Mouse (Mus musculus) spleen, embryonic (tissue): ENCODE measurements around the gene Map7d2.
"Not testable (repeated sequence)": the region's sequence is repeated elsewhere in the genome, so short reads cannot be mapped to it uniquely, and the experiment has no call there.

Experiments
- CTCF ChIA-PET: fragments of 350-600 bp; sonication (Branson Sonifier 250); formaldehyde crosslinking; loops from one replicate; lab custom pipeline; 2022; lab: Charles Lee

The Map7d2 gene

GRCm38 (mm10) chrX:159414130-159414828, at the start of gene Map7d2:
Gene Map7d2, plus strand, starts transcription at chrX:159414572.
- CTCF ChIA-PET = no interaction called here

- CTCF ChIA-PET = no interaction called here
These were observed 42.3 kb upstream of the Map7d2 start, which contains the start of gene Eif1ax for GRCm38 (mm10) chrX:159371831-159372752. Gene Eif1ax, plus strand, starts transcription at chrX:159372178.

GRCm38 (mm10) chrX:159372753-159373144, 41.6 kb upstream of the Map7d2 start:
- CTCF ChIA-PET = interaction anchor here (0.7 kb wide), 1 partner anchor 16 kb away, joined by 3 read pairs; no protein-coding TSS in a partner anchor

- CTCF ChIA-PET = no interaction called here
These were observed 27.3 kb upstream of the Map7d2 start for GRCm38 (mm10) chrX:159387105-159387504.

GRCm38 (mm10) chrX:159388953-159389352, 25.4 kb upstream of the Map7d2 start:
- CTCF ChIA-PET = no interaction called here

- CTCF ChIA-PET = no interaction called here
These were observed 23.9 kb upstream of the Map7d2 start for GRCm38 (mm10) chrX:159390347-159390962.

GRCm38 (mm10) chrX:159391239-159391638, 23.1 kb upstream of the Map7d2 start:
- CTCF ChIA-PET = no interaction called here

- CTCF ChIA-PET = no interaction called here
These were observed 5.1 kb upstream of the Map7d2 start for GRCm38 (mm10) chrX:159409253-159409652.

- CTCF ChIA-PET = interaction anchor here (0.7 kb wide), 1 partner anchor 749 kb away, joined by 3 read pairs; no protein-coding TSS in a partner anchor
These were observed 679 bp downstream of the Map7d2 start for GRCm38 (mm10) chrX:159414829-159415673.

- CTCF ChIA-PET = not testable (repeated sequence)
These were observed 16.1 kb downstream of the Map7d2 start for GRCm38 (mm10) chrX:159430507-159430906.

GRCm38 (mm10) chrX:159442128-159442527, 27.8 kb downstream of the Map7d2 start:
- CTCF ChIA-PET = interaction anchor here (0.6 kb wide), 1 partner anchor 233 kb away, joined by 3 read pairs; no protein-coding TSS in a partner anchor

GRCm38 (mm10) chrX:159447133-159447532, 32.8 kb downstream of the Map7d2 start:
- CTCF ChIA-PET = no interaction called here

- CTCF ChIA-PET = no interaction called here
These were observed 44.8 kb downstream of the Map7d2 start for GRCm38 (mm10) chrX:159459006-159459654.

GRCm38 (mm10) chrX:159474799-159475198, 60.4 kb downstream of the Map7d2 start:
- CTCF ChIA-PET = no interaction called here

- CTCF ChIA-PET = not testable (repeated sequence)
These were observed 64.0 kb downstream of the Map7d2 start for GRCm38 (mm10) chrX:159478243-159478940.

GRCm38 (mm10) chrX:159484247-159484646, 69.9 kb downstream of the Map7d2 start:
- CTCF ChIA-PET = interaction anchor here (0.8 kb wide), 1 partner anchor 12 kb away, joined by 4 read pairs; no protein-coding TSS in a partner anchor

GRCm38 (mm10) chrX:159503181-159503580, 88.8 kb downstream of the Map7d2 start:
- CTCF ChIA-PET = no interaction called here

GRCm38 (mm10) chrX:159508331-159509036, 94.1 kb downstream of the Map7d2 start:
- CTCF ChIA-PET = no interaction called here

GRCm38 (mm10) chrX:159509042-159509441, 94.7 kb downstream of the Map7d2 start:
- CTCF ChIA-PET = no interaction called here
